Mouse (Mus musculus): Measurements from ENCODE around the gene Pabpc1l. TPM values are rescaled to one million over a fixed set of nuclear protein-coding genes. Genes with fewer than 3 reads are reported as not detected.
"Not testable (repeated sequence)": the region's sequence is repeated elsewhere in the genome, so short reads cannot be mapped to it uniquely, and the experiment has no call there.

Pabpc1l gene
- polyA plus RNA-seq, 1 experiment from 2014 or later: 2.6 TPM

DNA sequence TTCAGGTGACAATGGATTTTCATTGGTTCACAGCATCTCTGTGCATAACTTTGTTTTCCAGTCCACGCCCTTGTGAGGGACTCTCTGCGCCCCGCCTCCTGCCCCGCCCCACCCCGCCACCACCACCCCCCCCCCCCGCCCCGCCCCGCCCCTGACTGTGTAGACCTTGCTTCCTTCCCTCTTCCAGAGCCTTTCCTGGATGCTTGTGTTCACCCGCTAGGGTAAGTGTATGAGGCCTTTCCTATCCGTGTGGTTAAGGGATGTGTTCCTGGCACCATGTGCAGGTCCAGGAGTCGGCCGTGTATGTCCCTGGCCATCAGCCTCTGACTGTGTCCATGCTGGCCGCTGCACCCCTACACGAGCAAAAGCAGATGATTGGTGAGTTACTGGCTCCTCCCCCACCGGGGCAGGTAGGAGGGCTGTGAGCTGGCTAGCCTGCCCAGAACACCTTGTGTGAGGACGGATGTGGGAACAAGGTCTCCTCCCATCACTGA, 22.0 kb downstream of the Pabpc1l start:
- Histone ChIP-seq H3K27ac (ENCODE audit: low read depth, low read length) (no peak overlapping the region), H3K36me3 (ENCODE audit: control insufficient read depth, insufficient read depth, low read length) (peaks cover 12% of the 10 kb centered on the region), H3K4me3 (ENCODE audit: low read depth, low read length) (peak overlapping the region; percentile 14; the same call in 1 of the 2 replicates), H3K9me3 (replicated peaks; ENCODE audit: control insufficient read depth, low read length) (no peaks in the 10 kb centered on the region), H3K4me1 (ENCODE audit: control insufficient read depth, insufficient read depth, low read length) (no peaks in the 10 kb centered on the region), H3K9ac (ENCODE audit: low read length) (0 out of 2 replicates have a peak overlapping the region, but pooled peaks have one; percentile 37), H3K27me3 (replicated peaks; ENCODE audit: control insufficient read depth, insufficient read depth, low read length) (no peaks in the 10 kb centered on the region), H3K4me2 (ENCODE audit: low read length) (peak overlapping the region; percentile 45)
- WGBS: 3% methylated on average over 13 of the region's 16 CpGs
- peak; percentile 57; the same call in 1 of the 2 replicates for ATAC-seq
- peak; percentile 10 for DNase-seq (ENCODE audit: low spot score)

GRCm38 (mm10) chr2:164053767-164054166, 28.5 kb downstream of the Pabpc1l start:
- DNase-seq (ENCODE audit: low spot score) (no peak), ATAC-seq (no peak)
- no peaks in the 10 kb centered on the region for H3K27me3 ChIP-seq (replicated peaks; ENCODE audit: control insufficient read depth, insufficient read depth, low read length)
- 93% methylated on average over 8 of the region's 8 CpGs for WGBS
- H3K4me2 ChIP-seq (ENCODE audit: low read length): no peak overlapping the region
- H3K4me1 ChIP-seq (ENCODE audit: control insufficient read depth, insufficient read depth, low read length): no peaks in the 10 kb centered on the region
- no peak overlapping the region for H3K9ac ChIP-seq (ENCODE audit: low read length)
- no peak overlapping the region for H3K27ac ChIP-seq (ENCODE audit: low read depth, low read length)
- no peak overlapping the region for H3K4me3 ChIP-seq (ENCODE audit: low read depth, low read length)
- no peaks in the 10 kb centered on the region for H3K9me3 ChIP-seq (replicated peaks; ENCODE audit: control insufficient read depth, low read length)
- peaks cover 68% of the 10 kb centered on the region for H3K36me3 ChIP-seq (ENCODE audit: control insufficient read depth, insufficient read depth, low read length)

DNA sequence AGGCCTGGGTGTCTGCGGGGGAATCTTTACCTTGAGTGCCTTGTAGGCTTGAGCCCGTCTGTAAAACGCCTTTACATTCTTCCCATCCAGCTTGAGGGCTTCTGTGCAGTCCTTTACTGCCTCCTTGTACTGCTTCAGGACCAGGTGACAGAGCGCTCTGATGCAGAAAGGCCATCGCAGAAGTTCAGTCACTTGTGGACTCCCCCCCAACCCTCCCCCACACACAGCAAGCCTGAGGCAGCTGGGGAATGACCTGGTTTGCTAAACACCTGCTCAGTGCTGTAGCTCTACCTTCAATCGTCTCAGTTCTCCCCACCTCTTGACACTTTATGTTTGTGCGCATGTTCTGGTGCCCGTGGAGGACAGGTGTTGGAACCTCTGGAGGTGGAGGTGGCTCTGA, 29.4 kb downstream of the Pabpc1l start:
- WGBS: 93% methylated on average over 8 of the region's 8 CpGs
- DNase-seq (ENCODE audit: low spot score): no peak
- Histone ChIP-seq H3K27me3 (replicated peaks; ENCODE audit: control insufficient read depth, insufficient read depth, low read length) (no peaks in the 10 kb centered on the region), H3K9ac (ENCODE audit: low read length) (no peak overlapping the region), H3K36me3 (ENCODE audit: control insufficient read depth, insufficient read depth, low read length) (peaks cover 77% of the 10 kb centered on the region), H3K9me3 (replicated peaks; ENCODE audit: control insufficient read depth, low read length) (no peaks in the 10 kb centered on the region), H3K4me2 (ENCODE audit: low read length) (no peak overlapping the region), H3K27ac (ENCODE audit: low read depth, low read length) (no peak overlapping the region), H3K4me3 (ENCODE audit: low read depth, low read length) (no peak overlapping the region), H3K4me1 (ENCODE audit: control insufficient read depth, insufficient read depth, low read length) (no peaks in the 10 kb centered on the region)
- ATAC-seq: no peak

GRCm38 (mm10) chr2:164059634-164060235, 34.5 kb downstream of the Pabpc1l start:
- no peak overlapping the region for H3K4me2 ChIP-seq (ENCODE audit: low read length)
- H3K9ac ChIP-seq (ENCODE audit: low read length): no peak overlapping the region
- no peaks in the 10 kb centered on the region for H3K4me1 ChIP-seq (ENCODE audit: control insufficient read depth, insufficient read depth, low read length)
- no peak overlapping the region for H3K4me3 ChIP-seq (ENCODE audit: low read depth, low read length)
- DNase-seq (ENCODE audit: low spot score): no peak
- ATAC-seq: no peak
- no peaks in the 10 kb centered on the region for H3K9me3 ChIP-seq (replicated peaks; ENCODE audit: control insufficient read depth, low read length)
- peaks cover 91% of the 10 kb centered on the region for H3K36me3 ChIP-seq (ENCODE audit: control insufficient read depth, insufficient read depth, low read length)
- no peak overlapping the region for H3K27ac ChIP-seq (ENCODE audit: low read depth, low read length)
- H3K27me3 ChIP-seq (replicated peaks; ENCODE audit: control insufficient read depth, insufficient read depth, low read length): no peaks in the 10 kb centered on the region
- 89% methylated on average over 8 of the region's 8 CpGs for WGBS

DNA sequence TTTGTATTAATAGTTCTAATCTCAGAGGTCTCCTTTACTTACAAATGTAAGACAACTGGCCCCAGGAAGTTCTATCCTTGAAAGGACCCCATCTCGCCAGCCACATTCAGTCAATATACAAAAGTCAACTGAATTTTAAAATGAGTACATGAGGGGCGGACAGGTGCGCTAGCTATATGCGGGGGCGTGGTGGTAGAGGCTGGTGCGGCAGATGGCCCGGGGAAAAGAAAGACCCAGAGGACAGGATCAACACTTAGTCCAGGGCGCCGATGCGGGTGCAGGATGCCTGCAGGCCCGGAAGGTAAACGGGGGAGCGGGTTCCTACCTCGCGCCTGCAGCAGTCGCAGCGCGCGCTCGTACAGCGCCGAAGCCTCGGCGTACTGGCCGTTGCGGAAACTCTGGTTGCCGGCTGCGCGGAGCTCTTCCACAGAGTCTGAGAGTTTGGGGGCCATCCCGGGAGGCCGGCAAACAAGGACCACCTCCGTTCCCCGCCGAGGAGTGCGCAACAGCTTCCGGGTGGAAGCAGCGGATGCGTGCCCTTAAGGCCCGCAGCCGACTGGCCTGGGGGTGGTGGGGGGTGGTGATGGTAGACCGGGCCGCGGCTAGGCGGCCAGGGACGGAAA, 45.0 kb downstream of the Pabpc1l start, which contains the start of gene Stk4:
Stk4 (plus strand) TSS at position 181 of the 623 bp plus-strand sequence.
- peak within 1 kb of the TSS; percentile 88 for H3K9ac ChIP-seq (ENCODE audit: low read length)
- peak within 1 kb of the TSS; percentile 80 for H3K27ac ChIP-seq (ENCODE audit: low read depth, low read length)
- ATAC-seq: peak; percentile 37
- H3K36me3 ChIP-seq (ENCODE audit: control insufficient read depth, insufficient read depth, low read length): peaks cover 14% of the 10 kb centered on the region
- DNase-seq (ENCODE audit: low spot score): peak; percentile 41
- no peaks in the 10 kb centered on the region for H3K9me3 ChIP-seq (replicated peaks; ENCODE audit: control insufficient read depth, low read length)
- peak within 1 kb of the TSS; percentile 85 for H3K4me2 ChIP-seq (ENCODE audit: low read length)
- WGBS: under 1% methylated on average over 45 of the region's 45 CpGs
- peak within 1 kb of the TSS; percentile 87 for H3K4me3 ChIP-seq (ENCODE audit: low read depth, low read length)
- H3K4me1 ChIP-seq (ENCODE audit: control insufficient read depth, insufficient read depth, low read length): peaks cover 19% of the 10 kb centered on the region; the same call in 1 of the 2 replicates
- H3K27me3 ChIP-seq (replicated peaks; ENCODE audit: control insufficient read depth, insufficient read depth, low read length): no peaks in the 10 kb centered on the region

DNA sequence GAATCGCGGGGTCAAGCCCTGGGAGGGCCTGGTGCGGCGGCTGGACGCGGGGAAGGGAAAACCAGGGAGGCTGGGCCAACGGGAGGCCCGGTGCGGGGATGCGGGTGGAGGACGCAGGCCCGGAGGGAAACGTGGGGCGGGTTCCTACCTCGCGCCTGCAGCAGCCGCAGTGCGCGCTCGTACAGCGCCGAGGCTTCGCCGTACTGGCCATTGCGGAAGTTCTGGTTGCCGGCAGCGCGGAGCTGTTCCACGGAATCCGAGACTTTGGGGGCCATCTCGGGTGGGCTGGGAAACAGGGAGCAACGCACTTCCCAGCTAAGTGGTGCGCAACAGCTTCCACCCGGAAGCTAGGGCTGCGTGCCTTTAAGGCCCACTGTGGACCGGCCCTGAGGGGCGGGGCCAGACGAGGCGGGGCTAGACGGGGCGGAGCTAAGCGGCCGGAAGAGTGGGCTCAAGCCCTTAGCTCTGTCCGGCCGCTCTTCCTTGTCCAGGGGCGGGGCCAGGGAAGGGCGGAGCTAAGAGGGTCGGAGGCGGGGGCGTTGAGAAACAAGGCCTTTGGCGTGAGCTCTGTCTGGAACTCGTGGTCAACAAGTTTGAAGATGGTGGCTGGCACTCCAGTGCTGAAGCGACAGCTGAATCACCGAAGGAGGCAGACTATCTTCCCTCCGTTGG, 45.7 kb downstream of the Pabpc1l start, which contains the start of gene Tomm34:
Tomm34 (minus strand) TSS at position 405 of the 672 bp plus-strand sequence.
- peak; percentile 94 for ATAC-seq
- Histone ChIP-seq H3K27ac (ENCODE audit: low read depth, low read length) (peak within 1 kb of the TSS; percentile 80), H3K36me3 (ENCODE audit: control insufficient read depth, insufficient read depth, low read length) (peaks cover 8% of the 10 kb centered on the region), H3K4me2 (ENCODE audit: low read length) (peak within 1 kb of the TSS; percentile 85), H3K4me1 (ENCODE audit: control insufficient read depth, insufficient read depth, low read length) (peaks cover 22% of the 10 kb centered on the region; the same call in 1 of the 2 replicates), H3K9me3 (replicated peaks; ENCODE audit: control insufficient read depth, low read length) (no peaks in the 10 kb centered on the region), H3K27me3 (replicated peaks; ENCODE audit: control insufficient read depth, insufficient read depth, low read length) (no peaks in the 10 kb centered on the region), H3K9ac (ENCODE audit: low read length) (peak within 1 kb of the TSS; percentile 88), H3K4me3 (ENCODE audit: low read depth, low read length) (peak within 1 kb of the TSS; percentile 87)
- DNase-seq (ENCODE audit: low spot score): peak; percentile 94
- WGBS: under 1% methylated on average over 51 of the region's 55 CpGs

DNA sequence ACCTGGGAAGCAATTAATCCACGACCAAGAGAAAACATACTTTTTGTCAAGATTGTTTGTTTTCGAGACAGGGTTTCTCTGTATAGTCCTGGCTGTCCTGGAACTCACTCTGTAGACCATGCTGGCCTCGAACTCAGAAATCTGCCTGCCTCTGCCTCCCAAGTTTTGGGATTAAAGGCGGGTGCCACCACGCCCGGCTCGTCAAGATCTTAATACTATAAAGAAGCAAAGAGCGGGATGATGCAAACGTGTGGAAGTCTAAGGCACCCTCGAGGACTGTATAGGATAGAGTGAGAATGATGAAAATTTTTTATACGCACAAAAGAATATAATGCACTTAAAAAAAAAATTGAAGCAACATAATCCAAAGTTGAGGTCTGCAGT, 46.2 kb downstream of the Pabpc1l start:
- peak overlapping the region; percentile 85 for H3K4me2 ChIP-seq (ENCODE audit: low read length)
- 73% methylated on average over 11 of the region's 11 CpGs for WGBS
- not testable (repeated sequence) for ATAC-seq; DNase-seq (ENCODE audit: low spot score); H3K27me3 ChIP-seq (replicated peaks; ENCODE audit: control insufficient read depth, insufficient read depth, low read length); H3K36me3 ChIP-seq (ENCODE audit: control insufficient read depth, insufficient read depth, low read length); H3K9me3 ChIP-seq (replicated peaks; ENCODE audit: control insufficient read depth, low read length)
- 0 out of 2 replicates have a peak overlapping the region, but pooled peaks have one; percentile 88 for H3K9ac ChIP-seq (ENCODE audit: low read length)
- peak overlapping the region; percentile 80 for H3K27ac ChIP-seq (ENCODE audit: low read depth, low read length)
- peaks cover 22% of the 10 kb centered on the region; the same call in 1 of the 2 replicates for H3K4me1 ChIP-seq (ENCODE audit: control insufficient read depth, insufficient read depth, low read length)
- H3K4me3 ChIP-seq (ENCODE audit: low read depth, low read length): peak overlapping the region; percentile 87

GRCm38 (mm10) chr2:164072109-164072508, 46.9 kb downstream of the Pabpc1l start:
- peaks cover 22% of the 10 kb centered on the region; the same call in 1 of the 2 replicates for H3K4me1 ChIP-seq (ENCODE audit: control insufficient read depth, insufficient read depth, low read length)
- ATAC-seq: no peak
- no peak overlapping the region for H3K9ac ChIP-seq (ENCODE audit: low read length)
- no peaks in the 10 kb centered on the region for H3K9me3 ChIP-seq (replicated peaks; ENCODE audit: control insufficient read depth, low read length)
- 73% methylated on average over 2 of the region's 2 CpGs for WGBS
- no peak overlapping the region for H3K4me3 ChIP-seq (ENCODE audit: low read depth, low read length)
- DNase-seq (ENCODE audit: low spot score): no peak
- H3K36me3 ChIP-seq (ENCODE audit: control insufficient read depth, insufficient read depth, low read length): 0 out of 2 replicates have a peak, but pooled peaks cover under 1% of the 10 kb centered on the region
- no peak overlapping the region for H3K27ac ChIP-seq (ENCODE audit: low read depth, low read length)
- no peaks in the 10 kb centered on the region for H3K27me3 ChIP-seq (replicated peaks; ENCODE audit: control insufficient read depth, insufficient read depth, low read length)
- H3K4me2 ChIP-seq (ENCODE audit: low read length): no peak overlapping the region
